Mouse (Mus musculus) embryonic facial prominence, embryonic 13.5 days (tissue): ENCODE measurements around the gene Vps52. TPM values are rescaled to one million over a fixed set of nuclear protein-coding genes. Genes with fewer than 3 reads are reported as not detected.
"Not testable (repeated sequence)": the region's sequence is repeated elsewhere in the genome, so short reads cannot be mapped to it uniquely, and the experiment has no call there.

ENCODE experiments used
- ATAC-seq: fragments of 200-750 bp; cut with Nextera tagmentation; 2 replicates; pipeline ENCODE4 v1.8.0; 2017; ENCODE audit warnings: low read depth; ENCODE audit not compliant: insufficient number of reproducible peaks, insufficient read depth, low FRiP score, low TSS enrichment
- H3K27ac ChIP-seq: fragments of 300-500 bp; sonication (generic); 2 replicates; pipeline ENCODE4 v1.5.1; 2015; ENCODE audit warnings: moderate library complexity, mild to moderate bottlenecking, inconsistent platforms
- H3K27me3 ChIP-seq: fragments of 300-500 bp; sonication (generic); 2 replicates; pipeline ENCODE4 v1.6.1; 2015; ENCODE audit warnings: mild to moderate bottlenecking, inconsistent platforms
- H3K36me3 ChIP-seq: fragments of 300-500 bp; sonication (generic); 2 replicates; pipeline ENCODE4 v1.6.1; 2015; ENCODE audit warnings: mild to moderate bottlenecking, inconsistent platforms
- H3K4me1 ChIP-seq: fragments of 300-500 bp; sonication (generic); 2 replicates; pipeline ENCODE4 v1.6.1; 2015; ENCODE audit warnings: inconsistent platforms
- H3K4me2 ChIP-seq: fragments of 300-500 bp; sonication (generic); 2 replicates; pipeline ENCODE4 v1.6.1; 2015; ENCODE audit warnings: moderate library complexity, mild to moderate bottlenecking, inconsistent platforms
- H3K4me3 ChIP-seq: fragments of 300-500 bp; sonication (generic); 2 replicates; pipeline ENCODE4 v1.5.1; 2015; ENCODE audit warnings: mild to moderate bottlenecking, inconsistent platforms
- H3K9ac ChIP-seq: fragments of 300-500 bp; sonication (generic); 2 replicates; pipeline ENCODE4 v1.6.1; 2015; ENCODE audit warnings: mild to moderate bottlenecking, inconsistent platforms
- H3K9me3 ChIP-seq: fragments of 300-500 bp; sonication (generic); 2 replicates; pipeline ENCODE4 v1.6.1; 2016; ENCODE audit warnings: inconsistent platforms
- WGBS: fragments of 180-500 bp; shearing (Covaris S2); methylation state at CpG from one replicate; pipeline ENCODE4 v1.1.7; 2015; ENCODE audit warnings: mixed read lengths; 5-methylcytosine and 5-hydroxymethylcytosine counted together
- polyA plus RNA-seq: library from polyadenylated mRNA; unstranded; fragments of >200 nt; fragmentation: Nextera tagmentation; extraction: Ambion mirVana; gene quantifications from 2 replicates; pipeline ENCODE4 v1.2.1, GENCODE M21; 2015

Vps52 gene
- polyA plus RNA-seq, 1 experiment from 2014 or later, result 49.6 TPM

- Histone ChIP-seq H3K27me3 (no peaks in the 10 kb centered on the region), H3K9ac (peak overlapping the region; percentile 75), H3K9me3 (no peaks in the 10 kb centered on the region), H3K36me3 (peaks cover 72% of the 10 kb centered on the region), H3K4me2 (peak overlapping the region; percentile 98), H3K4me1 (peaks cover 54% of the 10 kb centered on the region), H3K27ac (peak overlapping the region; percentile 94), H3K4me3 (peak overlapping the region; percentile 52)
- no peak for ATAC-seq
- 68% methylated on average over 10 of the region's 10 CpGs for WGBS
Observed at GRCm38 (mm10) chr17:33950131-33950625, 5.4 kb upstream of the Vps52 start.

DNA sequence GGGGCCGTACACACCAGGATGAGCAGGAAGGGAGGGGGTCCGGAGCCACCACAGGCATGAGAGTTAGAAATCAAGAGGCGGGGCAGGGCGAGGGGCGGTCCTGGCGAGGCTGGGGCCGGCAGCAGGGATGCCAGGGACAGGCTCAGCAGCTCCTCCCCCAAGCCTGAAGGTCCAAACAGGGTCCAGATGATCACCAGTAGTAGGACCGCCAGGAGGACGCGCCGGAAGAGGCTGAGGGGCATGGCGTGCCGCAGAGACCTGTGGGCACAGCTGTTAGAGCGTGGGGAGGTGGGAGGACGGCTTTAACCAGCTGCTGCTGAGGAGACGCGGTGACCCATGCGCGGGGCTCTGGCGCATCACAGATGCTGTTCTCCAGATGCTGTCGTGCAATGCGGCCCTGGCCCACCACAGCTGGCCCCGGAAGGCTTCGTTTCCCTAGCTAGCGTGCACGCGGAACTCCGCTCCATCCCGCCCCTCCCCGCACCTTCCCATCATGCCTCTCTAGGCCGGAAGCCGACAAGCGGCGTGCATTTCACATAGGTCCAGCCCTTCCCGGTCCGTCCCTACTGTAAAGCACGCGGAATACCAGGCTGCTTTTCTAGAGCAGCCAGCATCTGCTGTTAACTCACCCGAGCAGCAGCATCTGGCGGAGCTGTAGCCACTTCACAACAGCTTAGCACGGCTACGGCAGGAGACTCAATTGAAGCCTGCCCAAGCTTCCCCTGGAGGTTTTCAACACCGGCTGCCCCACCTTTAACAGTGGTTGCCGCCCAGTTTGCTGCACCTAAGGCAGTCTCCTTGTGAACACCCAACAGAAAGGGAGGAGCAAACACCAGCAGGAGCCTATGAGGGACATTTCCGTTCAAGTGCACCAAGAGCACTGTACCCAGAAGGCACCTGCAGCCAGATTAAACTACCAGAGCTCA lies 4.3 kb upstream of the Vps52 start, which contains the start of gene B3galt4:
Gene B3galt4 (minus strand): TSS at position 468 of the 926 bp plus-strand sequence.
- Histone ChIP-seq H3K36me3 (peaks cover 61% of the 10 kb centered on the region), H3K27me3 (no peaks in the 10 kb centered on the region), H3K9ac (peak within 1 kb of the TSS; percentile 75), H3K9me3 (no peaks in the 10 kb centered on the region), H3K4me3 (peak within 1 kb of the TSS; percentile 52), H3K4me2 (peak within 1 kb of the TSS; percentile 98), H3K4me1 (peaks cover 55% of the 10 kb centered on the region), H3K27ac (peak within 1 kb of the TSS; percentile 94)
- ATAC-seq, result peak; percentile 73
- under 1% methylated on average over 45 of the region's 45 CpGs for WGBS

- Histone ChIP-seq H3K4me2 (peak overlapping the region; percentile 98), H3K4me3 (peak overlapping the region; percentile 52), H3K27ac (peak overlapping the region; percentile 94; the same call in 1 of the 2 replicates), H3K9ac (peak overlapping the region; percentile 75), H3K36me3 (peaks cover 56% of the 10 kb centered on the region), H3K4me1 (peaks cover 62% of the 10 kb centered on the region)
- not testable (repeated sequence) for H3K27me3 ChIP-seq, ATAC-seq, H3K9me3 ChIP-seq
- 79% methylated on average over 13 of the region's 13 CpGs for WGBS
Observed at GRCm38 (mm10) chr17:33952015-33952414, 3.6 kb upstream of the Vps52 start.

GRCm38 (mm10) chr17:33952879-33953278 lies 2.7 kb upstream of the Vps52 start:
- 0 out of 2 replicates have a peak overlapping the region, but pooled peaks have one; percentile 5 for H3K27ac ChIP-seq
- H3K4me3 ChIP-seq, result 0 out of 2 replicates have a peak overlapping the region, but pooled peaks have one; percentile 1

GRCm38 (mm10) chr17:33953310-33953709 lies 2.3 kb upstream of the Vps52 start:
- ATAC-seq, result no peak
- H3K9me3 ChIP-seq, result no peaks in the 10 kb centered on the region
- H3K9ac ChIP-seq, result peak overlapping the region; percentile 98
- peak overlapping the region; percentile 81; the same call in 1 of the 2 replicates for H3K4me3 ChIP-seq
- peak overlapping the region; percentile 98 for H3K4me2 ChIP-seq
- H3K36me3 ChIP-seq, result peaks cover 51% of the 10 kb centered on the region
- H3K27me3 ChIP-seq, result no peaks in the 10 kb centered on the region
- 88% methylated on average over 3 of the region's 3 CpGs for WGBS
- H3K4me1 ChIP-seq, result peaks cover 67% of the 10 kb centered on the region
- 0 out of 2 replicates have a peak overlapping the region, but pooled peaks have one; percentile 5 for H3K27ac ChIP-seq

More at GRCm38 (mm10) chr17:33952879-33953278, 2.7 kb upstream of the Vps52 start:
- H3K9ac ChIP-seq, result peak overlapping the region; percentile 98
- H3K27me3 ChIP-seq, result no peaks in the 10 kb centered on the region
- ATAC-seq, result no peak
- peaks cover 67% of the 10 kb centered on the region for H3K4me1 ChIP-seq
- peak overlapping the region; percentile 98 for H3K4me2 ChIP-seq
- H3K9me3 ChIP-seq, result no peaks in the 10 kb centered on the region
- 83% methylated on average over 4 of the region's 4 CpGs for WGBS
- H3K36me3 ChIP-seq, result peaks cover 52% of the 10 kb centered on the region

GRCm38 (mm10) chr17:33953961-33954565 lies 1.5 kb upstream of the Vps52 start:
- peaks cover 67% of the 10 kb centered on the region for H3K4me1 ChIP-seq
- no peaks in the 10 kb centered on the region for H3K9me3 ChIP-seq
- no peaks in the 10 kb centered on the region for H3K27me3 ChIP-seq
- peaks cover 51% of the 10 kb centered on the region for H3K36me3 ChIP-seq
- H3K4me3 ChIP-seq, result peak overlapping the region; percentile 81
- H3K4me2 ChIP-seq, result peak overlapping the region; percentile 98
- peak overlapping the region; percentile 98 for H3K9ac ChIP-seq
- ATAC-seq, result no peak
- H3K27ac ChIP-seq, result peak overlapping the region; percentile 93
- 33% methylated on average over 5 of the region's 5 CpGs for WGBS

DNA sequence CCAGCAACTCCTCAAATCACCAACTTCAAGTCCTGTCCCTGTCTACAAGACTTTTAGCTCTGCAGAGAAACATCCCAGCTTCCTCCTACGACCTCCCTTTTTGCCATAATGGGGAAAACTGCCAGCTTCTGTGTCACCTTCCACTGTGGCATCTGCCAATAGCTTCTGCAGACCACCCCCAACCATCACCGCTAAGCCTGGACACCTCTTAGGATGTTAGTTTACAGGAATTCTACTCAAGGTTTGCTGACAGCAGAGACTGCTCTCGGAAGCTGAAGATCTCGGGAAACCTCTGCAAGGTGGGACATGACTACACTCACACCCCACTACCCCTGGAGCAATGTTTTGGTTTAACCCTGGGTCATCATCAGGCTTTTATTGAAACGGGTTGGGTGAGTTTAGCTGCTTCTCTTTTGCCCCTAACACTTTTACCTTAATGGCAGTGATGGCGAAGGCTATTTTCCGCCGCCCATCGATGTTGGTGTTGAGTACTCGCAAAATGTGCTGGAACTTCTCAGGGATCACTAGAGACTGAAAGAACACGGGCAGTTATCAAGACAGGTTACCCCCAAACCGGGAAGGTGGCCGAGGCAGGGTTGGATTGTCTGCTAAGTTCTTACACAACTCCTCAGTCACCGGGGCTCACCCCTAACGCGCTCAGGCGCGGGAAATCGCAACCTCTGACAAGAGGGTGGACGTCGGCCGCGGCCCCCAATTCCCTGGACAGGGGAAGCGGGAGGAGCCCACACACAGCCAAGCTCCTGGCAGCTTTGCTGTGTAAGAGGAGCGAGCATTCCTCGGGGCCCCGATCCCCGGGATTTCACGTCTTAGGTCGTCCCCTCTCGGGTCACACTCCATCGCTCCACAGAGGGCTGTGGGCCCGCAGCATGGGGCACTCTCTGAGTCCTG lies 712 bp upstream of the Vps52 start:
- Histone ChIP-seq H3K36me3 (peaks cover 51% of the 10 kb centered on the region), H3K27ac (peak overlapping the region; percentile 93), H3K9me3 (no peaks in the 10 kb centered on the region), H3K4me3 (peak overlapping the region; percentile 81), H3K9ac (peak overlapping the region; percentile 98), H3K4me2 (peak overlapping the region; percentile 98), H3K4me1 (peaks cover 60% of the 10 kb centered on the region), H3K27me3 (no peaks in the 10 kb centered on the region)
- WGBS, result under 1% methylated on average over 33 of the region's 33 CpGs
- peak; percentile 2; the same call in 1 of the 2 replicates for ATAC-seq

DNA sequence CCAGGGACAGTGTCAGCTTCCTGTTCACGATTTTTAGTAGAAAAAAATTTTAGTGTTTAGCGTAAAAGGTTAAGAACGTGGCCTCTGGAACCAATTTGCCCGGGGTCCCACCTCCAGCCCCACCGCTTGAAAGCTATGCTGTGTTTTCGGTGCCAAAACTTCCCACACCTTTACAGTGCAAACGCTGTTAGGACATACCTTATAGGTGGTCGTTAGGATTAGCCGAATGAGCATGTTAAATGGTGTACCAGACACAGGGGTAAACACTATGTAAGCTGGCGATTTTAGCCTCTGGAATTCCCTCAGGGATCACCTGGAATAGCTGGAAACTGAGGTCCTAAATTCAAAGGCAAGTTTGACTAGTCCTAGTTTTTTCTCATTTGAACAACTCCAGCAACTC lies 724 bp downstream of the Vps52 start:
- peak overlapping the region; percentile 81 for H3K4me3 ChIP-seq
- H3K9ac ChIP-seq, result peak overlapping the region; percentile 98
- no peaks in the 10 kb centered on the region for H3K27me3 ChIP-seq
- no peaks in the 10 kb centered on the region for H3K9me3 ChIP-seq
- peaks cover 62% of the 10 kb centered on the region for H3K36me3 ChIP-seq
- H3K27ac ChIP-seq, result peak overlapping the region; percentile 89
- H3K4me1 ChIP-seq, result peaks cover 46% of the 10 kb centered on the region
- H3K4me2 ChIP-seq, result peak overlapping the region; percentile 79
- WGBS, result 7% methylated on average over 10 of the region's 10 CpGs
- ATAC-seq, result no peak

DNA sequence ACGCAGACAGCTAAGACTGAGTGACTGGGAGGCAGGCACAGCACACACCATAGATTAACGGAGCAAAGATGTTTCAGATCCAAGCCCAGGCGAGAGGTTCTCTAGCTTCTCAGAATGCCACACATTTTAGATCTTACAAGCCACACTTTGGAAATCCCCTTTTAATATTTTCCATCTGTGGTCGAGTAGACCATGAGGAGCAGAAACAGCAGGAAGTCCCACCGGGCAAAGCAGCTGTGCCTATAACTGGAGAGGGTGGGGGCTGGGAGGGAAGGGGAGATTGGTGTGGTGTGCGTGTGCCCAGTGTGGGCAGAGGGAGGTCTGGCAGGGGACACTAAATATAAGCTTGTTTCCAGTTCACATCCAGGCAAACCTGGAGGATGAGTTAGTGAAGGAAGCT lies 1.9 kb downstream of the Vps52 start:
- H3K4me2 ChIP-seq, result no peak overlapping the region
- WGBS, result 57% methylated on average over 6 of the region's 6 CpGs
- H3K9me3 ChIP-seq, result no peaks in the 10 kb centered on the region
- peak overlapping the region; percentile 44; the same call in 1 of the 2 replicates for H3K9ac ChIP-seq
- H3K4me3 ChIP-seq, result no peak overlapping the region
- ATAC-seq, result no peak
- peaks cover 35% of the 10 kb centered on the region for H3K4me1 ChIP-seq
- H3K27me3 ChIP-seq, result no peaks in the 10 kb centered on the region
- H3K36me3 ChIP-seq, result peaks cover 66% of the 10 kb centered on the region
- H3K27ac ChIP-seq, result no peak overlapping the region

- Histone ChIP-seq H3K4me3 (no peak overlapping the region), H3K36me3 (peaks cover 66% of the 10 kb centered on the region), H3K27ac (no peak overlapping the region), H3K4me2 (no peak overlapping the region), H3K9me3 (no peaks in the 10 kb centered on the region), H3K9ac (no peak overlapping the region), H3K27me3 (no peaks in the 10 kb centered on the region), H3K4me1 (peaks cover 25% of the 10 kb centered on the region)
- WGBS, result 94% methylated on average over 11 of the region's 11 CpGs
- ATAC-seq, result no peak
Observed at GRCm38 (mm10) chr17:33958451-33958850, 2.8 kb downstream of the Vps52 start.
